Mouse (Mus musculus) frontal cortex, adult (tissue): ENCODE data around the gene Grik4.
A peak's percentile ranks its signal among the peaks of the same experiment; 100 is the strongest.

ENCODE experiments used
- ATAC-seq: cut with Nextera tagmentation; 2 replicates; pipeline ENCODE4 v1.9.2; 2017; ENCODE audit warnings: mild to moderate bottlenecking, moderate library complexity, mixed read lengths; ENCODE audit not compliant: low TSS enrichment

The Grik4 gene

DNA sequence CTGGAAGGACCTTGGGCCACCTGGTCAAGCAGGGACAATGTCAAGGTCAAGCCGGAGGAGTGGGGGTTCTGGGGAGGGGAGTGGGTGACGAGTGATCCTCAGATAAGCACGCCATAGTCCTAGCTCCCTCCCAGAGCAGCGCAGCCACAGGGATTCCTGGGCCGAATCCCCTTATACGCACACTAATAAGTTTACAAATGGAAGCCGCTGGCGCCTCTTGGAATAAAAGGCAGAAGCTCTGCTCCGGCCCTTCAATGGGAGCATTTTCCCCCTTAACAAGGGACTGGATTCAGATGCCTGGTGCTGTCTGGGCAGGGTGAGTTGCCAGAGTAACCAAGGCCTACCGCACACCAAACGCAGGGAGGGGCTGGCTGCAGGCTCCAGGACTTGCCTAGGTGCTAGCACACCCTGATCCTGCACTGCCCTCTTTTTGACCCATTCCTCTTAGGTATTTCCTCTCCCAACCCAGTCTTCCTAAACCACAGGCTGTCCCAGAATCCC, 46.2 kb downstream of the Grik4 start:
- no peak; the same call in 1 of the 2 replicates for ATAC-seq

DNA sequence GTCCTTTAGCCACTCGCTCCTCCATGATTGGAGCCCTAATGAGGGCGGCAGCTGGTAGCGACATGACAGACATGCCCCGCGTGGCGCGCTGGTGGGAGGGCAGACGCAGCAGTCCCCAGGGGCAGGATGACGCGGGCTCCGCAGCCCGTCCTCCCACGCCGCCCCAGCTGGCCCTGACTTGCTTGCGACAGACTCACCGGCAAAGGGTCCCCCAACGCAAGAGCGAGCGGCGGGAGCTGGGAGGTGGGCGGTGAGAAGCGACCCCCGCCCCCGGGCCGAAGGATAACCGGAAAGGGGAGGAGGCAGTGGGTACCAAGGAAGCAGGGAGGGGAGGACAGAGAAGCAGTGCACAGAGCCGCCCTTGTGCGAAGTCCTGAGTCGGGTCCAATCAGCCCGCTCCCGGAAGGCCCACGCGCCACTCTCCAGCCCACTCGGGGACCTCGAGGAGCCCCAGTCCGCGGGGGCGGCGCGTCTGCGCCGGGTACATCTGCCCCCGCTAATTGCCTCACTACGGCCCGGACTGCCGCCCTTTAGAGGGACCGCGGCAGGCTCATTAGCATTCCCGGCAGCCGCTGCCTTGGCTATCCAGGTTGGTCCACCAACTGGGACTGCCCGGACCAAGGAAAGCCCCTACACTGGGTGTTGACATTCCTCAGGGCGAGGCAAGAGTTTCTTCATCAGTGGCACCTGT, 46.8 kb downstream of the Grik4 start:
- peak; percentile 69 for ATAC-seq

DNA sequence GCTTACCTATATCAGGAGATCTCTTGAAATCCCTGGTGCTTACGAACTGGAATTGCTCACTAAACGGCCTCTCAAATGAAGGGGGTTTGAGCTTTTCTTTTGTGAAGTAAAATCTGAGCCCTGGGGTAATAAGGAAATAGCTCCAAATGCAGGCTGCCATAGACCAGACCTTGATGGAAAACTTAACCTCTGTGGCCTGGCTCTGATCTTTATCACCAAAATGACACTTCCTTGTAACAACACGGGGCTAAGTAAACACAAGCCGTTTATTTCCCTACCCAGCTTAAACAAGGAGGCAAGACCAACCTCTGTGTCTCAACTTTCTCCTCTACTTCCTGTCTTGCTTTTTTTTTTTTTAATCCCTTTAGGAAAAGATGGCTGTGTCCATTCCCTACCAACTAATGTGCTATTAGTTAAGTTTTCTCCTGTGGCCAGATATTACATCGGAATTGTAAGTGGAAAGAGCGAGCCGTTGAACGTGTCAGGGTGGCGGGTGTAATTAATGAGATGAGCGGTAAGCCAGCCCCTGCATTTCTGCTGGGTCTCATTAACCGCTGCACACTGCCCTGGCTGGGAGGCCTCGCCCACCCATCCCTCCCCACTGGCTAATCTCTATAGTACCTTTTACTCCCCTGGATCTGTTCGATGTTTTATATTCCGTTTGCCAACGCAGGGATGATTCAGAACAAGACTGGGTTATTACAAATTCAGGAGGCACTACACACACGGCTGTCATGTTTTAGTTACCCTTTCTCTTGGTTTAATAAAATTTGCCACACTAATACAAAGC, 47.7 kb downstream of the Grik4 start:
- ATAC-seq, result no peak

DNA sequence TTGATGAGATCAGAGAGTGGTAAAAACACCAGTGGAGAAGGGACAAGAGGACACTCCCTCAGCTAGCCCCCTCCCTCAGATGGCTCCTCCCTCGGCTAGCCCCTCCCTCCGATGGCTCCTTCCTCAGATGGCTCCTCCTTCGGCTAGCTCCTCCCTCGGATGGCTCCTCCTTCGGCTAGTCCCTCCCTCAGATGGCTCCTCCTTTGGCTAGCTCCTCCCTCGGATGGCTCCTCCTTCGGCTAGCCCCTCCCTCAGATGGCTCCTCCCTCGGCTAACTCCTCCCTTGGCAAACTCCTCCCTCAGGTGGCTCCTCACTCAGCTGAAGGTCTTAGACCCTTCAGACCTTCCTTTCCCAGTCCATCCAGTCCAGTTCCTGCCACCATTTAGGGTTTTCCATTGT, 51.5 kb downstream of the Grik4 start:
- ATAC-seq, result no peak

DNA sequence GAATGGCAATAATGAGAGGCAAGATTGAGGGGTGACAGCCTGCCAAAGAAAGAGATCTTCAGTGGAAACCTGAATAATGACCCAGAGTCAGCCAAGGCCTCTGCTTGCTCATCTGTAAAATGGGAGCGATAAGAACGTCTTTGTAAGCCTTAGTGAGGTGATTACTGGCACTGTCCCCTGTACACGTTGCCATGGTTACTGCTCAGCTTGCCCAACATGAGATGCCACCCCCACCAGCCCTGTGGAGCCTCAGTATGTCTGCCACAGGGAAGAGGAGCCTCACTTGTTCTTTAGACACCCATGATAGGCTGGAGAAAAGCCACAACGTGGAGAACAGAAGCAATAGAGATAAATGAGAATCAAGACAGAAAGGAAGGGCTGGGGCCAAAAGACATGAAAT, 56.4 kb downstream of the Grik4 start:
- ATAC-seq, result peak; percentile 65; the same call in 1 of the 2 replicates

DNA sequence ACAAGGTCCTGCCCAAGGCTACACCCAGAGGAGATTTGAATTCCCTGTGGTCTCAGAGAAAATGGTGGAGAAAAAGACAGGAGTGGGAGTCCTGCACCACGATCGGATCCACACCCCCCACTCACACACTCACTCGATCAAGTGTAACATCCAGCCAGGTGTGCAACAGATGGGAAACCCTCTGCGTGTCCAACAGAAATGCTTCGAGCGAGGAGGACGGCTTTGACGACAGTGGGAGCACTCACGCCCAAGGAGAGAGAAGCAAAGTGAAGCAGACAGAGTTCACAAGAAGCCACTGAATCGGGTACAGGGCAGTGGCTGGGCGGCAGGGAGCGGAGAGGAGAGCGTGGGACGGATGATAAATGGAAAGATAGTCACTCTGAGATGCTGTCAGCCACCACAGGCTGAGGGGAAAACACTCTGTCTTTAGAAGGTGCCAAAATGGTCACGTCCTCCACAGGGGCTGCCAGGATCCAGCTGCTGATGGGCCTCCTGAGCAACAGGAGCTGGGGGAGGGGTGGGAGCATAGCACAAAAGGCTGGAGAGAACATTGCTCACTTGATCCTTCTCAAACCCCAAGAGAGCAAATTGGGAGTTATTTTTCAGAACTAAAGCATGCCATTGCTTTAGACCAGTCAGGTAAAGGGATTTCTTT, 58.1 kb downstream of the Grik4 start:
- ATAC-seq, result no peak

DNA sequence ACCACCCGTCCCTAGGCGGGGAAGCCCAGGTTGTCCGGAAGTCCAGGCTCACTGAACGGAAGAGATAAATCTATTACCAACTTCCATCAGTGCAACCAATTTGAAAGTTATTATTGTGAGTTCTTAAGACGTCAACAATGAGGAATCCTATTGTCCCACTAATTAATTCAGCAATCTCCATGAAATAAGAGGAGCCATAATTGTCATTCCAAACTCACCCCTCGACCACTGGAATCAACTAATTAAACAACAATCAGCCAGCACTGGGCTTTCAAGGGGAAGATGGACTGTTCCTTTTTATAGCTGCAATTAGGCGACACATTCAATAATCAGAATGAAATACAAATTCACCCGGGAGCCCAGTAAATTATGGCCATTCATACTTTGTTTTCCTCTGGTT, 58.7 kb downstream of the Grik4 start:
- no peak for ATAC-seq

DNA sequence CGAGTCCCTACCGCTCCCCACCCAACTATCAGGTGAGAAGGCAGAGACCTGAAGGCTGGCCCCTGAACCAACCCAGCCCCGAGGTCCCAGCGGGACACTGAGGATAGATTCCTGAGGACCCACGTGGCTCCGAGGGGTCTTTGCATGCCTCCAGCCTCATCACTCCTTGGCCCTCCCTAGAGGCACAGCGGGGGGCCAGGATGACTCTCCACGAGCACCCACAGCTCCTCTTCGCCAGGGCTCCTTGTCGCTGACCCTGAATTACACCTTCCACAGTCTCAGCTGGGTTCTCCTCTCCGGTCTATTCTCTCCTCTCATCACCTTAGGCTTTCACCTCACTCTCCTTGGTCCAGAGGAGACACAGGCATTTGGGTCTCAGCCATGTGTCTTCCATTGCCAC, 59.2 kb downstream of the Grik4 start:
- ATAC-seq, result no peak

DNA sequence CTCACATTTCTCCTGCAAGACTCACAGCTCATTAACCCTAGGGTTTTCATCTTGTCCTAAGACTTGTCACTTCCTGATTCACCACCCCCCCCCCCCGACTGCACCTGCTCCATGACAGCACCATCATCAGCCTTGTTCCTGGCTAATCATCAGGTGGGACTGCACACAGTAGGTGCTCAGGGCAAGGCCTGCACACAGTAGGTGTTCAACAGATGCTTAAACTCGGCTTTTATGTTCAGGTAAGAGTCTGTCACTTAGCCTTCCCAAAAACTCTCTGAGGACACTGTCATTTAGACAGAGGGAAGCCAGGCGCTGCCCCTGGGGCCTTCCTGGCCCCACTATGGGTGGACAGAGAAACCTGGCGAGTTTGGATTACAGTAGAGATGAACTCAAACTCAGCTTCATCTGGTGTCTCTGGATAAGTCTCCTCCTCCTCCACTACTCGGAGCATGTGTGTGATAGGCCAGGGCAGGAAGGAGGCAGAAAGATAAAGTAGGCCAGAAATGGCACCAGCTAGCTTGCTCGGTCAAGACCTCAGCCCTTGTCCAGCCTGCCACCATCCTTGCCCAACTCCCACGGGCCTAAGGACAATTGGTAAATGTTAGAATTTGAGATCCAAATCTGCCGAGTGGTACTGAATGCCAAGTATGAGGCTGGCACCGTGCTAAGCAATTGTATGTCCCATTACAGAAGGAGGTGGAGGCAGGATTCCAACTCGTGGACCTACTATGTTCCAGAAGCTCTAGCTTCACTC, 61.1 kb downstream of the Grik4 start:
- no peak for ATAC-seq

DNA sequence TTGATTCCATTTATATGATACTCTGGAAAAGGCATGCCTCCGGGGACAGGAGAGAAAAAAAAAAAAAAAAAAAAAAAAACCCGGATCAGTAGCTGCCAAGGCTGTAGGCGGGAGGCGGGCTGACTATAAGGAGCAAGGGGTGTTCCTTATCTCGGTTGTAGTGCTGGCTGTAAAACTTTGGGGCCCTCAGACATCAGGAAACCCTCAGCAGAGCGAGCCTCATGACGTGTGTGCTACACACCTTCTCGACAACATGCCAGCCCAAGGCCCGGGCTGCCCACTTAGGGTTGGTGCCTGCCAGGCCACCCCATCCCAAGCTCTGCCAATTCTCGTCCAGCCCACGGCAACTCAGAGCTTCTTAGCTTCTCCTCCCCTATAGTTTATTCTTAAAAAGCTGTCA, 62.0 kb downstream of the Grik4 start:
- peak; percentile 76 for ATAC-seq

DNA sequence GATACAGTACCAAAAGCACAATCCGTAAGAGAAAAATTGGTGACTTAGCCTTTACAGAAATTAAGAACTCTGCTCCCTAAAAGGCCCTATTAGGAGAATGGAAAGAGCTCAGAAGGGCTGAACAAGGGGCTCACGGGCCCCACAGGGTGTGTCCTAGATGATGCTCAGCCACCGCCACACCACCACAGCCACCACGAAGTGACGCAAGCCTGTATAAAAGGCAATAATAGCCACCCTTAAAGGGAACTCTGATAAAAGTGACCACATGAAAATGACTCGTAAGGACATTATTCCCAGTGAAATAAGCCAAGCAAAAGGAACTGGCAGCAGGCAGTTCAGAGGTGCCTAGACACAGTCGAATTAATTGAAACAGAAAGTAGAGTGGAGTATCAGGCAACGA, 63.3 kb downstream of the Grik4 start:
- ATAC-seq, result no peak

DNA sequence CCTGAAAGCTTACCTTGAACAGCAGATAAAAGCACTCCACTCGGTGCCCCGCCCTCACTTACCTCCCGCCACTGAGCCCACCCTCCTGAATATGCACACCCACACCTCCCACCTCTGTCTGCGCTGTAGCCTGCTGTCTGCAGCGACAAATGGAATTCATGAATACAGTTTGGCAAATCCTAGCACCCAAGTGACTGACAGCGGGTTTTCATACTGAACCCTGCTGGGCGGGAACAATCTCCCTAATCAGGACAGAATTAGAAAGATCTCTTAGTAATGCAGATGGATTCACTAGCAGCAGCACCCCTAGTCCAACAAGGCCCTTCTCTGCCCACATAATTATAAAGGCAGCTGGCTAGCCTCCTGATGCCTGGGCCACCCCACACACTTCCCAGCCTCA, 65.9 kb downstream of the Grik4 start:
- no peak for ATAC-seq

DNA sequence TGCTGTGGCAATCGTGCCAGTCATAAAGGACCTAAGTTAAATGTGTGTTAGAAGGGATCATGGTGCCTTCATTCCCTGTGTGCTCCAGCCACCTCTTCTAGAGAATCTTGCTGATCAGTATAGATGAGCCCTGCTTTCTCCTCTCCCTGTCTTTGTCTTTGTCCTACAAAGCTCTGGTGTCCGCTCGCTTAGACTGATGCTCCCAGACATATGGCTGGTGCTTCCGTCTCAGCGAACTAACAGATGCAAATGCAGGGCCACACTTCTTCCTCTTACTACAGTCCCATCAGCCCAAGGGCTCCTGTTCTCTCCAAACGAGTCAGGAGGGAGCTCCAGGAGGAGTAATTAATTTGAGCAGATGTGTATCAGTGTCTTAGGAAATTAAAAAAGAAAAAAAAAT, 71.4 kb downstream of the Grik4 start:
- no peak for ATAC-seq

DNA sequence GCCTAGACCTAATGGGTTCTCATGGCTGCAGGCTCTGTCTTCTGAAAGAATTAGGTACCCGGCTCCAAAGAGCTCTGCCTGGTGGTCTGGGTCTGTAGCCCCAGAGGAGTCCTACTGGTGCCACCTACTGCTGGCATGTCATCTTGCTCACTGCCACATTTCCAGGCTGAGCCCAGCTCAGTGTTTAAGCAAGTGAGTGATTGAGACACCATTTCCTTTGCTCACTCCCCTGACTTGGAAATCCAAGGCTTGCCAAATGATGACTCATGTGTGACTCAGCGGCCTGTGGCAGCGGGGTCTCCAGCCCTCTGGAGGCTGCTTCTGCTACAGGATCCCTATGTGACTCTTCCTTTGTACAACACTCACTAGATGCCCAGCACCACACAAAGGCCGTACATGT, 72.6 kb downstream of the Grik4 start:
- no peak; the same call in 1 of the 2 replicates for ATAC-seq

DNA sequence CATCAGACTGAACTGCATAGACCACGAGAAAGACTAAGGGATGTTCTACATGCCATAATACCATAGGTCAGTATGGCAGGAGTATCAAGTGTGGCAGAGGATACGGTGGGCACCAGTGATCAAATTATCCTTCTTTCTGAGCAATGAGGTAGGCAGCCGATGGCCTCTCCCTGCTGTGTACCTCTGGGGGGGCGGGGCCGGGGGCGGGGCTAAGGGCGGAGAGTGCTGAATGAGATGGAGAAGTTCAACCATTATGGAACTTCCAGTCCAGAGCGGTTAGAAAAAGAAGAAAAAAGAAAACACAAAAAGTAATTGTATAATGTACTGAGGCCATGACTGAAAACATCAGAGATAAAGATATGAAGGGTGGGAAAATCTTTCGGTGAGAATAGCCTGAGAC, 74.0 kb downstream of the Grik4 start:
- ATAC-seq, result no peak

DNA sequence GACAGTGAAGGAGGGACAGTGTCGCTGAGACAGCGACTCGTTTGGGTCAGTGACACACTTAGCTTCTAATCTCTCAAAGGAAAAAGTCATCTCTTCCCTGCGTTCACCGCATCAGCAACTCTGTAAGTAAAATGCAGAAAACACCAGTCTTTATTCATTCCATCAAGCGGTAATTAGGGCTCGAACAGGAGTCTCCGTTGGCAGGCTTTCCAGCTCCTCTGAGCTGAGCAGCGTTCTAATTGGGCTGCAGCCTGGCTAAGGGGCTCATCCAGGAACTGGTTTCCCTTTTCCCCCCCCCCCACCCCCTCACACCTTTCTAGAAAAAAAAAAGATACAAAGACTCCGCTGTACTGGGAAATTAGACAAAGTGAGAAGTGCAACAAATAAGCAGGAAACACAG, 75.8 kb downstream of the Grik4 start:
- no peak for ATAC-seq

DNA sequence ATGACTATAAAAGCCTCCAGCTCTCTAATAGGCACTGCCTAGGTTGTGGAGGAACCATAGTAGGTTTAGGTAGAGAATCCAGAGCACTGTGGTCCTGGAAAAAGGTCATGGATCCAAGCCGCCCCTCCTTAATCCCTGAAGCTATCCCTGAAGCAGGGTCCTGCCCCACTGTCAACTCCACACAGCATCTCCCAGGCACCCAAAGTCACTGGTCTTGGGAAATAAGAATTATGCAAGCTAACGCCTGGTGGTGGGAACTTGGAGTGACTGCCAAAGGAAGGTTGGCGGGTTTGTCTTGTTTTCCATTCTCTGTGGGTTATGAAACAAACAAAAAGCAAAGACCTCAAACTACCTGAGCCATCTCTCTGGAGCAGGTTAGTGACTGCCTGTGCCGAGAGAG, 77.6 kb downstream of the Grik4 start:
- no peak for ATAC-seq

DNA sequence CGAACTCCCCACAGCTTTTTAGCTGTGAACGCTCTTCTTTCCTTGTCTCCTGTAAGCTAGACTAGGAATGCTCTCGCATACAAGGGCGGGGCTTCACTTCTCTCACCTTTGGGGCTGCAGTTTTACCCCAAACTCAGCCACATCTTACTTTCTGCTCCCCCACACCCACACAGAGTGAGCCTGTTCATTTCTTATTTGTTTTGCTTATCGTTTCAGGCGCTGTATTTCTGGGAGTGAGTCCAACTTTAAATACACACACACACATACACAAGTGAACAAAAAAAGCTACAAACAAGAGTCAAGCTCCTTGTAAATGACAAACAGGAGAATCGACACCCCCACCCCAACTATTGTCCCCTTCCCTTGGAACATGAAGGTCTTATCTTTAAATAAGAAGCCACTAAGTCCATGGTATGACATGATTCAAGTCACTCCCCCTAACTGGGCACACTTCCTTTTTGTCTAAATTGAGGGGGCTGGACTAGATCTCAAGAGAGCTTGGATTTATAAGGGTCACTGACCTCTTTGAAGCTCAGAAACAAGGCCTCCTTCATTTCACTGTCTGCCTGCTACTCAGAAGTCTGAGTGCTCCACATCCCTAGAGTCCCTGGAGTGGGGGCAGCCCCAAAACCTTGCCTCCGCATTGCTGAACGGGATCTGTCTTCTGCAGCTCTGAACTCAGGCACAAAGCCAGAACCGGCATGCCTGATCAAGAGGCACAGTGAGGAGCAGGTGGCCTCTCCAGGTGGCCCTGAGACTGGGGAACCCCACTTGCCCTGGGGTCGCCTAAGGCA, 79.1 kb downstream of the Grik4 start:
- ATAC-seq, result no peak

DNA sequence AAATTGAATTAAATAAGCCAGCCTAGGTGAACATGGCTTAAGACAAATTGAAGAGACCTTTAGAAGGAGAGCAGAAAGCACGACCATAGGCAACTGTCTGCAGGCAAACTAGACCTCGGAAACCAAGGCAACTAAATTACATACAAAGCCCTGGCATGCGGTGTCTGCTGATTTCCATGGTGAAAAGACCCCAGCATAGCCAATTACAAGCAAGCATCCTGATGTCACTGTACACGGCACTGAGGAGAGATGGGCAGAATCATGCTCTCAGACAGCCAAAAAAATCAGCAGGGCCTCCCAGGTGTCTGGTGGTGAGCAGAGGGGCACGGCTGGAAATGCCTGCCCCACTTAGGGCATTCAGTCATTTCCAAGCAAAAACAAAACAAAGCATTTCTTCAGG, 80.9 kb downstream of the Grik4 start:
- ATAC-seq, result no peak

DNA sequence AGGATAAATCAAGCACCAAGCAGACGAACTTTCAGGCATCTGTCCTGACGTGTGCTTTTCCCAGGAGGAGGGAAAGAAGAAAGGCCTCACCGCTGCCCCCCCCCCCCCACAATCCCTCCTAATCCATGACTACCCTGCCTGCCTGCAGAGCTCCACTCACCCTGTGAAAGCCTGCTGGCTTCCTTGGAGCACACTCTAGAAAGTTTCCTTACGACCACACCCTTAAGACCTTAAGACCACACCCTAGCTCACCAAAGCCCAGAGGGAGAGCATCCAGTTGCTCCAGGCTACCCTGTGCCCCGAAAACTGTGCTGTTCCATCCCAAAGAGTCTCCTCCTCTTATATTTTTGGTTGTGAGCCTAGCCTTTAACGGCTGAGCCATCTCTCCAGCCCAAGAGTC, 82.6 kb downstream of the Grik4 start:
- no peak for ATAC-seq

DNA sequence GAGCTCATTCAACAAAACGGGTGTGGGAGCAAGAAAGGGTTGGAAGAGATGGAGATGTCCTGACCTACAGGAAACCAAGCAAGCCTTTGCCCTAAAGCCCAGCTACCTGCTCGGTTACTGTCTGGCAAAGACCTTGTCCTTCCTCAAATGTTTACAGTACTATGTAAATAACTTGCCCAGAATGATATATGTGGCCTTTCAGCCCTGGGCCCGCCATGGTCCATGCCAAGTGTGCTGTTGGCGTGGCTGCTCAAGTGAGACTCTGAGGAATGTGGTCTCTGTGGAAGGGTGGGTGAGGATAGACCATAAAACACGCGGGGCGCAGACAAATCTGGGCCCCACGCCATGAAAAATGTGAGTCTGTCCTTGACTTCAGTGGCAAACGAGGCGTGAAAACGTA, 83.1 kb downstream of the Grik4 start:
- ATAC-seq, result no peak
